Mouse (Mus musculus) adipocyte (in vitro differentiated cells): ENCODE measurements around the gene Smdt1.
"Not testable (repeated sequence)": the region's sequence is repeated elsewhere in the genome, so short reads cannot be mapped to it uniquely, and the experiment has no call there.

ENCODE experiments used
- DNase-seq: peaks from one replicate; pipeline ENCODE4 v3.0.0-alpha.2; 2016; ENCODE audit warnings: low spot score

The Smdt1 gene

GRCm38 (mm10) chr15:82343368-82344287 is 4.9 kb downstream of the Smdt1 start:
- no peak for DNase-seq

- DNase-seq: no peak
Measured at GRCm38 (mm10) chr15:82344971-82345370, 6.2 kb downstream of the Smdt1 start.

- DNase-seq: peak; percentile 99
Measured at GRCm38 (mm10) chr15:82345820-82346470, 7.2 kb downstream of the Smdt1 start.

- no peak for DNase-seq
Measured at GRCm38 (mm10) chr15:82346580-82347302, 8.0 kb downstream of the Smdt1 start.

GRCm38 (mm10) chr15:82347303-82347676 is 8.5 kb downstream of the Smdt1 start:
- no peak for DNase-seq

GRCm38 (mm10) chr15:82347852-82348251 is 9.1 kb downstream of the Smdt1 start:
- no peak for DNase-seq

- no peak for DNase-seq
Measured at GRCm38 (mm10) chr15:82348258-82348998, 9.7 kb downstream of the Smdt1 start.

GRCm38 (mm10) chr15:82348999-82349341 is 10.2 kb downstream of the Smdt1 start:
- no peak for DNase-seq

- DNase-seq: no peak
Measured at GRCm38 (mm10) chr15:82350349-82350748, 11.6 kb downstream of the Smdt1 start.

- no peak for DNase-seq
Measured at GRCm38 (mm10) chr15:82351480-82351879, 12.7 kb downstream of the Smdt1 start.

GRCm38 (mm10) chr15:82353078-82353744 is 14.5 kb downstream of the Smdt1 start:
- no peak for DNase-seq

- DNase-seq: peak; percentile 33
Measured at GRCm38 (mm10) chr15:82353745-82354113, 15.0 kb downstream of the Smdt1 start.

- peak; percentile 98 for DNase-seq
Measured at GRCm38 (mm10) chr15:82354126-82354945, 15.6 kb downstream of the Smdt1 start, which contains the start of gene Ndufa6. TSS of gene Ndufa6 (minus strand) at chr15:82354322.

GRCm38 (mm10) chr15:82358431-82359260 is 19.9 kb downstream of the Smdt1 start:
- DNase-seq: peak; percentile 66

- no peak for DNase-seq
Measured at GRCm38 (mm10) chr15:82361459-82362018, 22.8 kb downstream of the Smdt1 start.

GRCm38 (mm10) chr15:82362234-82362633 is 23.5 kb downstream of the Smdt1 start:
- no peak for DNase-seq

- DNase-seq: not testable (repeated sequence)
Measured at GRCm38 (mm10) chr15:82363801-82364200, 25.0 kb downstream of the Smdt1 start.

- not testable (repeated sequence) for DNase-seq
Measured at GRCm38 (mm10) chr15:82364561-82364960, 25.8 kb downstream of the Smdt1 start.

GRCm38 (mm10) chr15:82368146-82368545 is 29.4 kb downstream of the Smdt1 start:
- DNase-seq: no peak
